Mouse (Mus musculus) brain, embryonic 14.5 days (tissue): Measurements from ENCODE around the gene Fasn.
"Not testable (repeated sequence)": the region's sequence is repeated elsewhere in the genome, so short reads cannot be mapped to it uniquely, and the experiment has no call there.

Source experiments
- CTCF ChIP-seq: fragments of 200-500 bp; IDR thresholded peaks from 2 replicates; pipeline ENCODE4 v1.5.1; 2012; ENCODE audit warnings: inconsistent platforms, mild to moderate bottlenecking, moderate library complexity, borderline replicate concordance; ENCODE audit not compliant: insufficient read depth, insufficient read length; ENCODE audit errors: extremely low read depth
- POLR2A ChIP-seq: fragments of 200-500 bp; IDR thresholded peaks from 2 replicates; pipeline ENCODE4 v1.6.1; 2012; ENCODE audit warnings: mild to moderate bottlenecking, inconsistent platforms, borderline replicate concordance; ENCODE audit not compliant: poor library complexity, insufficient read depth, insufficient read length, severe bottlenecking; ENCODE audit errors: extremely low read depth

- not testable (repeated sequence) for TF ChIP-seq CTCF, POLR2A
These were observed 57.3 kb downstream of the Fasn start for GRCm38 (mm10) chr11:120767023-120767422.
